Mouse (Mus musculus) activated CD4-positive, CD25-positive, alpha-beta regulatory T cell (primary cell): ENCODE measurements around the gene Gcnt7. TPM values are rescaled to one million over a fixed set of nuclear protein-coding genes. Genes with fewer than 3 reads are reported as not detected.

Experiments
- polyA plus RNA-seq, 2 experiments: library from polyadenylated mRNA; unstranded; fragments of 100-300 nt; shearing (Covaris generic); gene quantifications; one replicate each; pipeline ENCODE4 v1.2.1; 2017

Gene Gcnt7
- polyA plus RNA-seq: 1 to 10 TPM; 3.1 to 3.4 TPM

DNA sequence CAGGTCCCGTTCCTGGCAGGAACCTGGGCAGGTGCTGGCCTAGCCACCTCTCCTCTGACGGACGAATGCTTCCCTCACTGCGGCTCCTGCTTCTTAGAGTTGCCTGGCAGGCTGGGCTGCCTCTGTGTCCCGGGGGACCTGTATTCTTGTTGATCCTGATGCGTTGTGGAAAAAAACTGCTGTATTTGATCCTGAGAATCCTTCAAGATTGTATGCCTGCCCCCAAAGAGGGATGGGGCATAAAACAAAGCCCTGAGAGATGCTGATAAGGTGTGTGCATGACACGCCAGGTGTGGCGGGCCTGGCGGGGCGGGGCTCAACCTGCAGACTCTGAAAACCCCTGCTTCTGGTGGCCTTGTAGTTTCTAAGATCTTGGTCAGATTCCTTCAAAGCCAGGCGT is at the start of gene Gcnt7:
TSS of gene Gcnt7 (minus strand) at position 101 of the 400 bp plus-strand sequence.

DNA sequence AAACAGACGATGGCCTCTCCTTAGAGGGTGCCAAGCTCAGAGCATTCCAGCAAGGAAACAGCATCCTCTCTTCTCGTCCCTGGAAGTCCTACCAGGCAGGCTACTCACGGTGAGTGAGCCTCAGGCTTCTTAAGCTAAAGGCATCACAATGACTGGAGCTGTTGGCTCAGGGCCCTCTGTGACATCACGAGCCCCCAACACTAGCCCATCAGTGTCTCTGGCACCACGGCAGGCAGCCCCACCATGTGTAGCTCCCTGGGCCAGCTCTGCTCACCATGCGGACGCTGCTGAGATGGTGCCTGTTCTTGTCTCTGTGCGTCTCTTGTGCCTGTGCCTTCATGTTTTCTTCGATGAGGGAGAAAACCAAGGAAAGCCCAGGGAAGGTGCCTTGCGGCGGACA is 13.9 kb upstream of the Gcnt7 start, which contains the start of gene Fam209:
TSS of gene Fam209 (plus strand) at position 203 of the 400 bp plus-strand sequence.

DNA sequence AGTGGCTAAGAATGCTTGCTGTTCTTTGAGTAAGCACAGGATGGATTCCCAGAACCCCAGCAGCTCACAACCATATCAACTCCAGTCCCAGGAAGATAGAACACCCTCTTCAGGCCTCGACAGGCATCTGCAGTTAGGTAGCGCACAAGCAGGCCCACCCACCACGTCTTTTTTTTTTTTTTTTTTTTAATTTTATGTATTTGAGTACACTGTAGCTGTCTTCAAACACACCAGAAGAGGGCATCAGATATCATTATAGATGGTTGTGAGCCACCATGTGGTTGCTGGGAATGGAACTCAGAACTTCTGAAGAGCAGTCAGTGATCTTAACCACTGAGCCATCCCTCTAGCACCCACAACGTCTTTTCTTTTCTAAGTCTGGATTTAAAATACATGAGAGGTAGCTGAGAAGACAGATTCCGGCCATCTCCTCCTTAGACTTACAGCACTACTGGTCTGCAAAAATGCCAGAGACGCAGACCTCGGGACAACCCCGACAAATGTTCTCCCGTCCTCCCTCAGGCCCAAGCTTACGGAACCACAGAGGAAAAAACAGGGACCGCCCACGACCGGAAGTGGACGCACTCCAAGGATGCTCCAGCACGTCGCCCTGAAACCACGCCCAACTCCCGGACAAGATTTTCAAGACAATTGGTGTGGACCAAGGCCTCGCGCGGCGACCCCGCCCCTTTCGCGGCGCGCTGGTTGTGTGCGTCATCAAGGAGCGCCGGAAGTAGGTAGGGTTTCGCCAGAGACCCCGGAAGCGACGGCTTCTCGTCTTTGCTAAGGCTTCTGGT is 18.4 kb downstream of the Gcnt7 start, which contains the start of gene Rtf2:
TSS of gene Rtf2 (plus strand) at position 714 of the 797 bp plus-strand sequence.

Other genes starting within 250 kb of the Gcnt7 start
- under 1 TPM in 1 of 2 experiments, not detected in 1; 0.15 TPM for gene Mc3r, start 210.1 kb downstream of the Gcnt7 start, polyA plus RNA-seq
- 10 to 100 TPM; 11.8 to 17.6 TPM for gene Fam210b, start 113.0 kb downstream of the Gcnt7 start, polyA plus RNA-seq
- gene Aurka, start 88.1 kb downstream of the Gcnt7 start, polyA plus RNA-seq: 1 to 10 TPM; 9.5 to 9.7 TPM
- 10 to 100 TPM; 30.5 to 33.7 TPM for gene Cstf1, start 87.9 kb downstream of the Gcnt7 start, polyA plus RNA-seq
- 1 to 10 TPM; 2.9 to 9.8 TPM for gene Cass4, start 64.8 kb downstream of the Gcnt7 start, polyA plus RNA-seq
- gene Rtf2, start 18.0 kb downstream of the Gcnt7 start, polyA plus RNA-seq: 100 to 1,000 TPM; 123 to 138 TPM
- 1 to 10 TPM; 1.1 to 1.4 TPM for gene Fam209, start 13.9 kb upstream of the Gcnt7 start, polyA plus RNA-seq
- under 1 TPM in 1 of 2 experiments, not detected in 1; 0.26 TPM for gene Tfap2c, start 91.0 kb upstream of the Gcnt7 start, polyA plus RNA-seq